Mouse (Mus musculus) limb, embryonic 13.5 days (tissue): Measurements from ENCODE around the gene 1700003F12Rik. TPM values are rescaled to one million over a fixed set of nuclear protein-coding genes. Genes with fewer than 3 reads are reported as not detected.

ENCODE experiments used
- ATAC-seq: fragments of 200-750 bp; cut with Nextera tagmentation; 2 replicates; pipeline ENCODE4 v1.8.0; 2017; ENCODE audit warnings: low read depth, moderate number of reproducible peaks, moderate TSS enrichment; ENCODE audit not compliant: low FRiP score
- H3K27ac ChIP-seq: fragments of 300-500 bp; sonication (generic); 2 replicates; pipeline ENCODE4 v1.5.1; 2015; ENCODE audit warnings: inconsistent platforms, mild to moderate bottlenecking, moderate library complexity
- H3K27me3 ChIP-seq: fragments of 300-500 bp; sonication (generic); 2 replicates; pipeline ENCODE4 v1.6.1; 2015; ENCODE audit warnings: mild to moderate bottlenecking, inconsistent platforms
- H3K36me3 ChIP-seq: fragments of 300-500 bp; sonication (generic); 2 replicates; pipeline ENCODE4 v1.6.1; 2015; ENCODE audit warnings: inconsistent platforms, mild to moderate bottlenecking, moderate library complexity
- H3K4me1 ChIP-seq: fragments of 300-500 bp; sonication (generic); 2 replicates; pipeline ENCODE4 v1.6.1; 2015; ENCODE audit warnings: inconsistent platforms
- H3K4me2 ChIP-seq: fragments of 300-500 bp; sonication (generic); replicated peaks from 2 replicates; pipeline ENCODE4 v1.6.1; 2015; ENCODE audit warnings: inconsistent platforms, mild to moderate bottlenecking, moderate library complexity
- H3K4me3 ChIP-seq: fragments of 300-500 bp; sonication (generic); 2 replicates; pipeline ENCODE4 v1.5.1; 2015; ENCODE audit warnings: moderate library complexity, mild to moderate bottlenecking, inconsistent platforms
- H3K9ac ChIP-seq: fragments of 300-500 bp; sonication (generic); 2 replicates; pipeline ENCODE4 v1.6.1; 2015; ENCODE audit warnings: mild to moderate bottlenecking, inconsistent platforms
- H3K9me3 ChIP-seq: fragments of 300-500 bp; sonication (generic); 2 replicates; pipeline ENCODE4 v1.6.1; 2016; ENCODE audit warnings: inconsistent platforms
- WGBS: fragments of 180-500 bp; shearing (Covaris S2); methylation state at CpG from one replicate; pipeline ENCODE4 v1.1.7; 2015; 5-methylcytosine and 5-hydroxymethylcytosine counted together
- polyA plus RNA-seq: library from polyadenylated mRNA; unstranded; fragments of >200 nt; fragmentation: Nextera tagmentation; extraction: Ambion mirVana; gene quantifications from 2 replicates; pipeline ENCODE4 v1.2.1, GENCODE M21; 2015

1700003F12Rik gene
- polyA plus RNA-seq, 1 experiment from 2014 or later = 0.88 TPM

DNA sequence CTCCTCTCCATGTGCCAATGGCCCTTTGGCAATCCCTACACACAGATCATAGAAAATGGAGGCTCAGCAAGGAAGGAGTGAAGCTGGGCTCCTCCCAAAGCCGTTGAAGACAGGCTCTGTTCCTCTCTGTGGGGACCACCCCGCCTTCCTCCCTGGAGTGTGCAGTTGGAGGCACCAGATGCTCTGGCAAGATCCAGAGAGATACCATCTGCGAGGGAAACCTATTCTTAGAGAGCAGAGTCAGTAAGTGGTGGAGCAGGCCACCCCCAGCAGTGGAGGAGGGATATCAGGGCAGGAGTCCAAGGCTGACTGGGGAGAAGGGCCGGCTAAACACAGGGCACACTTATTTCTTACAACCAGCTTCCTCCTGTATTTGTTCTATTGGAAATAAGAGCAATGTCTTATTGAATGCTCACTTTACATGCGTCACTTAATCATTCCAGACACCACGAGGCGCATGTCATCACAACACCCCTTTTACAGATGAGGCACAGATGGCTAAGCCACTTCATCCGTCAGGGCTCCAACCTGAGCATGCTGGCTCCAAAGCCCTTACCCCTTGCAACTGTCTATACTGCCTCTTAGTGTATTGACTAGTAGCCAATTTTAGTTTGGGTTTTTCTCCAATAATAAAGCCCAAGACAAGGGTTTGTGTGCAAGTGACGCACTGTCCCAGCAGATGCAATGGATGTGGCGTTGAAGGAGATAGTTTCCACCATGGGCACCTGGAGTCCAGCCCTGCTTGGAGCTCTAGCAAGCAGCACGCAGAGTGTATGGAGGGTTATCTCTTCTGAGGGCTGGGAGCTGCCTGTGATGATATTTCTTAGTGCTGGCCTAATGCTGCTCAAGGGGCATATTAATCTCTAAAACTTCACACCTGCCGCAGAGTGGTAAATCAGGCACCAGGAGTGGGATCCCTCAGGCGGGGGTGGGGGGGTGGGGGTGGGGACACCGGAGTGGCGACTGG is 37.3 kb downstream of the 1700003F12Rik start:
- no peak overlapping the region for H3K9ac ChIP-seq
- no peak overlapping the region for H3K4me2 ChIP-seq
- no peaks in the 10 kb centered on the region for H3K9me3 ChIP-seq
- peaks cover 14% of the 10 kb centered on the region for H3K36me3 ChIP-seq
- H3K4me3 ChIP-seq = no peak overlapping the region
- WGBS = 60% methylated on average over 15 of the region's 15 CpGs
- no peak overlapping the region for H3K27ac ChIP-seq
- no peaks in the 10 kb centered on the region for H3K27me3 ChIP-seq
- peak; percentile 60 for ATAC-seq
- H3K4me1 ChIP-seq = peaks cover 16% of the 10 kb centered on the region; the same call in 1 of the 2 replicates

DNA sequence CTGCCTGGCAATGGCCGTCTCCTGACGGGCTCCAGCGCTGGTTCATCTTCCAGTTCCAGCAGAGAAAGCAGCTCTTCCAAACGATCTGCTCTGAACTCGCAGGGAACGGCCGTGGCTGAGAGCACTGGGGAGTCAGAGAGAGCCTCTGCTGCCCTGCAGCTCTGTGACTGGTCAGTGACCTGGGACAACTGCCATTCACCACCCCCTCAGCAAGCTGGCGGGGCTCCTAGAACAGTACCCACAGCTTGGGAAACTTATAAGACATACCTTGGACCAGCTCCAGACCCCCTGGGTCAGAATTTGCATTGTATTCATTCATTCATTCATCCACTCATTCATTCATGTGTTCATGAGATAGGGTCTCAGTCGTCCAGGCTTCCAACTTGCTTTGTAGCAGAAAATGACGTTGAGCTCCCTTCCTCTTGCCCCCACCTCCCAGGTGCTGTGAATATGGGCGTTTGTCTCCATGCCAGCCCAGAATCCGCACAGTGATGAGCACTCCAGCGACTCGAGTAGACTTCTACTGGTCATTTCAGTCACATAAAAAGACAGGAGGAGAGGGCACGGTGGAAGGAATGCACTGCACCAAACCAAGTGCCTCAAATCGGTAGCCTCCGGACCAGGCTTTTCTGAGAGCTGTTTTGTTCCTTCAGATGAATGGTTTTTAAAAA is 38.2 kb downstream of the 1700003F12Rik start:
- Histone ChIP-seq H3K9me3 (no peaks in the 10 kb centered on the region), H3K27me3 (no peaks in the 10 kb centered on the region), H3K27ac (no peak overlapping the region), H3K4me3 (no peak overlapping the region), H3K4me2 (no peak overlapping the region), H3K36me3 (peaks cover 14% of the 10 kb centered on the region), H3K4me1 (peaks cover 16% of the 10 kb centered on the region; the same call in 1 of the 2 replicates), H3K9ac (no peak overlapping the region)
- ATAC-seq = no peak
- 63% methylated on average over 17 of the region's 17 CpGs for WGBS

DNA sequence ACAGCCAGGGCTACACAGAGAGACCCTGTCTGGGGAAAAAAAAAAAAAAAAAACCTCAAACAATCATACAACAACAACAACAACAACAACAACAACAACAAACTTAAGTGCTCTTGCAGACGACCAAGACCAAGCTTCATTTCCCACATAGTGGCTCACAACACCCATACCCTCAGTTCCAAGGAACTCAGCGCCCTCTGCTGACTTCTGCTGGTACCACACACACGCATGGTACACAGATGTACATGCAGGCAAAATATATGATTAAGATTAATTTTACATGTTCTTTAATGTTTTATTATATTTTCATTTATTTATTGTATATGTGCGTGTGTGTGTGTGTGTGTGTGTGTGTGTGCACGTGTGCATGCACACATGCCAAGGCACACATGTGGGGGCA is 39.5 kb downstream of the 1700003F12Rik start:
- ATAC-seq = no peak
- 67% methylated on average over 5 of the region's 5 CpGs for WGBS
- Histone ChIP-seq H3K9me3 (no peaks in the 10 kb centered on the region), H3K4me1 (peaks cover 16% of the 10 kb centered on the region; the same call in 1 of the 2 replicates), H3K4me3 (no peak overlapping the region), H3K4me2 (no peak overlapping the region), H3K27me3 (no peaks in the 10 kb centered on the region), H3K27ac (no peak overlapping the region), H3K36me3 (peaks cover 14% of the 10 kb centered on the region), H3K9ac (no peak overlapping the region)

DNA sequence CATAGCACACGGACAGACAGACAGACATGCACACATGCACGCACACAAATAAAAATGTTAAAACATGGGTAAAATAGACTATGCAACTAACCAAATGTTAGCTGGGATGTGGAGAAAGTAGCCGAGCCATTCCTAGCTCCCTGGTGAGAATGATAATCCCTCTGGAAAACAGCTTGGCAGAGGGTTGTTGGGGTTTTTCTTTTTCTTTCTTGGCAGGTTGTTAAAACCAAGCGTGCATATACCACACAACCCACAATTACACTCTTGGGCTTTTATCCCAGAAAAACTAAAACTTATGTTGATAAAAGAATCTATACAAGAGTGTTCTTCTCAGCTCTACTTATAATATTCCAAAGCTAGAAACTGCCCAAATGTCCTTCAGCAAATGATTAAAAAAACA is 42.2 kb downstream of the 1700003F12Rik start:
- H3K9me3 ChIP-seq = no peaks in the 10 kb centered on the region
- peaks cover 16% of the 10 kb centered on the region; the same call in 1 of the 2 replicates for H3K4me1 ChIP-seq
- no peak overlapping the region for H3K4me2 ChIP-seq
- no peaks in the 10 kb centered on the region for H3K27me3 ChIP-seq
- no peak overlapping the region for H3K9ac ChIP-seq
- ATAC-seq = no peak
- WGBS = 78% methylated on average over 4 of the region's 4 CpGs
- no peak overlapping the region for H3K27ac ChIP-seq
- H3K4me3 ChIP-seq = no peak overlapping the region
- H3K36me3 ChIP-seq = peaks cover 31% of the 10 kb centered on the region

DNA sequence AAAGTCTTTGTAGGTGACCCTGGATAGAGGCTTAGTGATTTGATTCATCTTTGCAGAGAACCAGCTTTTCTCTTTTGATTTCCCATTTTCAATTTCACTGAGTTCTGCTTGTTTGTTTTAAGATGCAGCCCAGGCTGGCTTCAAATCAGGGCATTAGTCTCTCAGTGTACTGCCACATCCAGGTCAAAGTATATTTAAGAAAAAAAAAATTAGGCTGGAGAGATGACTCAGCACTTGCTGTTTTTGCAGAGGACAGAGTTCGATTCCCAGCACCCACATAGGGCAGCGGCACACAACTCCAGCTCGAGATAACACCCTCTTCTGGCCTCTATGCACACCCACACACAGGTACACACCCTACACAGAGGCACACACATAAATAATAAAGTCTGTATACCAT is 44.4 kb downstream of the 1700003F12Rik start:
- Histone ChIP-seq H3K4me1 (no peaks in the 10 kb centered on the region), H3K9me3 (no peaks in the 10 kb centered on the region), H3K4me2 (no peak overlapping the region), H3K9ac (no peak overlapping the region), H3K4me3 (no peak overlapping the region), H3K27me3 (no peaks in the 10 kb centered on the region), H3K36me3 (peaks cover 43% of the 10 kb centered on the region), H3K27ac (no peak overlapping the region)
- no peak; the same call in 1 of the 2 replicates for ATAC-seq
- WGBS = 80% methylated on average over 3 of the region's 3 CpGs

DNA sequence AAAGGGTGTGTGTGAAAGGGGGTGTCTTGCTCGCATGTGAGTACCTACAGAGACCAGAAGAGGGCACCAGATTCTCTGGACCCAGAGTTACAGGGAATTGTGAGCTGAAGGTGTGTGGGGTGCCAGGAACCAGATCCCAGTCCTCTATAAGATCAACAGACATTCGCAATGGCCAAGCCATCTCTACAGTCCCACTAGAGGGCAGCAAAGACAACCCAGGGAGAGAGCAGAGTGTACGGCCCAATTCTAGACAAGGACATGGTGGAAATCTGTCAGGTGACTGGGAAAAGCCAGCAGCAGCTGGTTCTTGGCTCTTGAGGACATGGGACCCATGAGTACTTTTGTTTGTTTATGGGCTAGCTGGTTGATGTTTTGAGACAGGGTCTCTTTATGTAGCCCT is 46.1 kb downstream of the 1700003F12Rik start:
- Histone ChIP-seq H3K27me3 (no peaks in the 10 kb centered on the region), H3K9ac (no peak overlapping the region), H3K4me2 (no peak overlapping the region), H3K9me3 (no peaks in the 10 kb centered on the region), H3K36me3 (peaks cover 29% of the 10 kb centered on the region), H3K4me3 (no peak overlapping the region), H3K27ac (no peak overlapping the region), H3K4me1 (no peaks in the 10 kb centered on the region)
- WGBS = 71% methylated on average over 3 of the region's 3 CpGs
- ATAC-seq = no peak

DNA sequence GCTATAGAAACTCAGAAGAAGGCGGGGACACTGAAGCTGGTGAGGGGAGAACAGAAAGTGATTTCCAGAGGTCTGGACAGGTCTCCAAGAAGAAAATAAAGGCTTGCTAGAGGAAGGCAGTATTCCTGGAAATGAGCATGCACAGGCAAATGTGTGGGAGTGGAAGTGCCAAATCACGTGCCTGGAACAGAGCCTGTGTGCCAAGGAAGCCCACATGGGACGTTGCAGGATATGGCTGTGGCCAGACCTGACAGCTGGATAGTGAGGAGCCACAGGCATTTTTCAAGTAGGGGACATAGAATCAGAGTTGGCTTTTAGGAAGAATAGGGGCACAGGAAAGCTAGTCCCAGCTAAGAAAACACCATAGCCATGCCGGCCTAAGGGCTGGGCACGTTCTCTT is 48.9 kb downstream of the 1700003F12Rik start:
- no peaks in the 10 kb centered on the region for H3K4me1 ChIP-seq
- no peaks in the 10 kb centered on the region for H3K27me3 ChIP-seq
- WGBS = 81% methylated on average over 5 of the region's 5 CpGs
- H3K36me3 ChIP-seq = peaks cover 29% of the 10 kb centered on the region
- no peak for ATAC-seq
- H3K9ac ChIP-seq = no peak overlapping the region
- H3K4me2 ChIP-seq = no peak overlapping the region
- no peak overlapping the region for H3K27ac ChIP-seq
- no peaks in the 10 kb centered on the region for H3K9me3 ChIP-seq
- no peak overlapping the region for H3K4me3 ChIP-seq

DNA sequence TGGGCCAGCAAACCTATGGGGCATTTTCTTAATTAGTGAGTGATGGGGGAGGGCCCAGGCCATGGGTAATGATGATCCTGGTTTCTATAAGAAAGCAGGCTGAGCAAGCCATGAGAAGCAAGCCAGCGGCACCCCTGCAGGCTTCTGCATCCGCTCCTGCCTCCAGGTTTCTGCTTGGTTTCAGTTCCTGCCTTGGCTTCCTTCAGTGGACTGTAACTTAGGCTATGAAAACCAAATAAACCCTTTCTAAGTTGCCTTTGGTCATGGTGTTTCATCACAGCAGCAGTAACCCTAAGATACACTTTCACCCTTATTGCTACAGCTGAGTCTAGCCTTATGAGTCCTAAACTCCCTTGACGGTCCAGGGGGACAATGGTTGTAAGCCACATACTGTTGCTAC is 50.5 kb downstream of the 1700003F12Rik start:
- WGBS = 89% methylated on average over 3 of the region's 3 CpGs
- Histone ChIP-seq H3K27ac (no peak overlapping the region), H3K4me3 (no peak overlapping the region), H3K4me2 (no peak overlapping the region), H3K36me3 (peaks cover 28% of the 10 kb centered on the region), H3K9ac (no peak overlapping the region), H3K27me3 (no peaks in the 10 kb centered on the region), H3K4me1 (no peaks in the 10 kb centered on the region), H3K9me3 (no peaks in the 10 kb centered on the region)
- no peak for ATAC-seq

Other genes starting within 250 kb of the 1700003F12Rik start
- not detected in 2 replicates for gene Bpifb9b, start 239.9 kb upstream of the 1700003F12Rik start, polyA plus RNA-seq
- gene Cdk5rap1, start 174.1 kb upstream of the 1700003F12Rik start, polyA plus RNA-seq = 19.6 and 21.9 TPM in 2 replicates
- 7.4 and 8.2 TPM in 2 replicates for gene Snta1, start 139.0 kb upstream of the 1700003F12Rik start, polyA plus RNA-seq
- gene Cbfa2t2, start 110.6 kb upstream of the 1700003F12Rik start, polyA plus RNA-seq = 48.3 and 52.2 TPM in 2 replicates
- 0.33 and 0.47 TPM in 2 replicates for gene Actl10, start 4.7 kb downstream of the 1700003F12Rik start, polyA plus RNA-seq
- gene Necab3, start 11.8 kb downstream of the 1700003F12Rik start, polyA plus RNA-seq = 3.7 and 3.9 TPM in 2 replicates
- gene E2f1, start 22.8 kb downstream of the 1700003F12Rik start, polyA plus RNA-seq = 20.1 and 20.8 TPM in 2 replicates
- 18.8 and 21.6 TPM in 2 replicates for gene Pxmp4, start 56.6 kb downstream of the 1700003F12Rik start, polyA plus RNA-seq
- 1.1 and 1.3 TPM in 2 replicates for gene Zfp341, start 66.2 kb downstream of the 1700003F12Rik start, polyA plus RNA-seq
- gene 4930519P11Rik, start 66.4 kb downstream of the 1700003F12Rik start, polyA plus RNA-seq = 0.43 TPM in 1 of 2 replicates, not detected in the other
- gene Chmp4b, start 104.6 kb downstream of the 1700003F12Rik start, polyA plus RNA-seq = 26.4 and 28.0 TPM in 2 replicates
- not detected in 2 replicates for gene Gm14214, start 222.9 kb downstream of the 1700003F12Rik start, polyA plus RNA-seq
- gene Raly, start 244.0 kb downstream of the 1700003F12Rik start, polyA plus RNA-seq = 41.7 and 46.9 TPM in 2 replicates
- 10.9 and 12.0 TPM in 2 replicates for gene a, start 244.3 kb downstream of the 1700003F12Rik start, polyA plus RNA-seq